Mouse (Mus musculus): ENCODE measurements around the gene Cdh23.
A peak's percentile ranks its signal among the peaks of the same experiment; 100 is the strongest.

Cdh23 gene

DNA sequence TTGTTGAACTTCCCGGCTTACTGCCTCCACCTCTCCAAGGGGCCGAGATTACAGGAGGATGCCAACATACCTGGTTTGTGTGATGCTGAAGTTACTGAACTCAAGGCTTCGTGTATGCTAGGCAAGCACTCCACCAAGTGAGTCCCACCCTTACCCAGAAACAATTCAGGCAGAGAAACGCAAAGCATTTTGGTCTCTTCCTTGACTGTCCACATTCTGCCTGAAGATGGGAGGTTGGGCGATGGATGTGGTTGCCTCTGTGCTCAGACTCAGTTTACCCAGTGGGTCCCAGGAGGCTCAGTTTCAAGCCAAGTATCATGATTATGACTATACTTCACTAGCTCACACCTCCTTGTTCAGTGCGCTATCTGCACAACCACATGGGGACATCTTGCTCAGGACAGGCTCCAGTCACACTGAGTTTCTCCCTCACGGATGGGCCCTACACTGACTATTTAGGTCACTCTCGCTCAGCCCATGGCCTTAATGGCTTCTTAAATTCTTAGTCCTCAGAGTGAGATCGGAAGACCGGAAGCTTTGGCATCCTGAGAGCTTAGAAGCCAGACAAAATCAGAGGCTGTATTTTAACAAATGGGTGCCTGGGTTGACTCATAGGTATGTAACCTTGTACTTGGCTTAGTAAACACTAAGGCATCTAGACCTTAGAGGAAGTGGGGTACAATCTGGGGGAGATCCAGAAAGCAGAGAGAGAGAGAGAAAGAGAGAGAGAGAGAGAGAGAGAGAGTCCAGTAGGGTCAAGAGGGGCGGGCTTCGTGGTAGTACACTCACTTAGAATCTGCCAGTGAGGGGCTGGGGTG, 118.2 kb downstream of the Cdh23 start:
- no peak for DNase-seq (ENCODE audit: low spot score in 2 of 2)

- no peak for DNase-seq (ENCODE audit: low spot score in 2 of 2)
Measured at GRCm38 (mm10) chr10:60577125-60577919, 119.0 kb downstream of the Cdh23 start.

DNA sequence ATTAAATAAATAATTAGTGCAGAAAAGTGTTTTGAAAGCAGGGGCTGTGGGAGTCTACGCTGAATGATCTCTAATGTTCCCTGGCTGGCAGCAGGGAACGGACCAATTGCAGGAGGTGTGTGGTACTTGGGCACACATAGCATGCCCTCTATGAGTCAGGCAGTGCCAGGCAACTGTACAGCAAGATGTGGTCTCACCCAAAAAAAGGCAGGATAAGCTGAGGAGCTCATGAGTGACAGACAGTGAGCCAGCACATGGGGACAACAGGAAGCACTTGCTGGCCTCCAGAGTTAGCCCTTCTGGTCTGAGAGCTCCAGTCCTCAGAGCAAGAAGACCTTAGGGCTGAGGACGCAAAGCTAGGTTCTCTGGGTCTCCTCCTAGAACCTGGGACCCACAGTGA, 121.4 kb downstream of the Cdh23 start:
- no peak for DNase-seq (ENCODE audit: low spot score in 2 of 2)

DNA sequence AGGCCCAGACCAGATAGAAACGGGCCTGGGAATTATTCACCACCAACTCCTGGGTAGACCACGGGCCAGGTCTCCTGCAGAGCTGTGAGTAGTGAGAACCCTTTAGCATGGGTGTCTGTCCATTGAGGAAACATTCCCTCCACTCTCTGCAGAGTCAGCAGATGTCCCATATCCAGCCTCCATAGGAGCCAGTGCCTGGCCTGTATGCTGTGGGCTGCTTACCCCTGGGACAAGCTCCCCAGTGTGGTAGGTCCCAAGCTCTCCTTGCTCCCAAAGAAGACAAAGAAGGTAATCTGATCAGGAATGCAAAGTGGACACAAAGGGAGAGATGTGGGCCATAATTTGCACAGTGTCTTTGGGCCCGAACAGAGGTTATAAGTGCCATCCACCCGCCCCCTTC, 124.8 kb downstream of the Cdh23 start:
- DNase-seq (ENCODE audit: low spot score in 2 of 2), result no peak

DNA sequence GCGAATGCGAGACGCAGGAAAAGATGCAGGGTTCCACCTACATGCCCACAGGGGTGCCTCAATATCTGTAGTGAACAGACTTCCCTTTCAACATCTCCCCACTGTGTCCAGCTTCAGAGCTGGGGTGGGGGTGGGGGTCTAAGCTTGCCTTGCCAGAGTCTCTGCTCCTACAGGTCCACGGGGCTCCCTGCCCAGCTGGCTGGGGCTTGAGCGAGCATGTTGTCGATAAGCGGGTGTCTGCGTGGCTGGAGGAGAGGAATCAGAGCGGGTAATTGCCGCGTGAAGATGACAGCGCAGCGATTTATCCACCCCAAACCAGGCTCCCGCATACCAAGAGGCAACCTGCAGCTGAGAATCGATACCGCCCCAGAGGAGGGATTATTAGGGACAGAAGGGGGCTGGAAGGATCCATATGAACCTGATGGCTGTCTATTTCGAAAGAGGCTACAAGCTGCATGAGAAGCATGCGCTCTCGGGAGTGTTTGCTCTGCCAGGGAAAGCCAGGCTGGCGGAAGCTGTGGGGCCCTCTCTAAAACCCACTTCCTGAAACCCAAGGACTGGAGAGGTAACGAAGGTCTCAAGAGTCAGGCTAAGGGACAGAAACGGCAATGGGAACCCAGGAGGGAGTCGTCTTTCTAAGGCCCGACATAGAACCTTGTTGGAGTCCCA, 129.8 kb downstream of the Cdh23 start:
- DNase-seq (ENCODE audit: low spot score in 2 of 2), result no peak

- no peak for DNase-seq (ENCODE audit: low spot score in 2 of 2)
Measured at GRCm38 (mm10) chr10:60564136-60564535, 132.2 kb downstream of the Cdh23 start.

DNA sequence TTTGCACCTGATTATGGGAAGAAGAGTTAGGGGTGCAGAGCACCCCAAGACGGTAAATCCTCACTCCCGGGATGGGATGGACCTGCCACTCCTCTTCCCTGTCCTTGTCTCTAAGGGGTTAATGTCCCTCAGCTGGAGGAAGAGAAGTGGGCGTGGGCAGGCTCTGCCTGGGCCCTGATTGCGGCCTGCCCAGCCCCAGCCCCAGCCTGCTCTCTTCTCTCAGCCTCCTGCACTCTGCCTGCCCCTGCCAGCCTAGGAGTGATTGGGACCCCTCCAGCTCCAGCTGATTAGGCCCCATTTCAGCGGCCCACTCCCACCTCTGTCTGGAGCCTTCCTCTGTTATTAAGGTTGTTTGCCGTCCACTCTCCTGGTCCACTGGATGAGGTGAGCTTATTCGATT, 133.3 kb downstream of the Cdh23 start:
- no peak for DNase-seq (ENCODE audit: low spot score in 2 of 2)

- no peak for DNase-seq (ENCODE audit: low spot score in 2 of 2)
Measured at GRCm38 (mm10) chr10:60558491-60558927, 137.8 kb downstream of the Cdh23 start.

DNA sequence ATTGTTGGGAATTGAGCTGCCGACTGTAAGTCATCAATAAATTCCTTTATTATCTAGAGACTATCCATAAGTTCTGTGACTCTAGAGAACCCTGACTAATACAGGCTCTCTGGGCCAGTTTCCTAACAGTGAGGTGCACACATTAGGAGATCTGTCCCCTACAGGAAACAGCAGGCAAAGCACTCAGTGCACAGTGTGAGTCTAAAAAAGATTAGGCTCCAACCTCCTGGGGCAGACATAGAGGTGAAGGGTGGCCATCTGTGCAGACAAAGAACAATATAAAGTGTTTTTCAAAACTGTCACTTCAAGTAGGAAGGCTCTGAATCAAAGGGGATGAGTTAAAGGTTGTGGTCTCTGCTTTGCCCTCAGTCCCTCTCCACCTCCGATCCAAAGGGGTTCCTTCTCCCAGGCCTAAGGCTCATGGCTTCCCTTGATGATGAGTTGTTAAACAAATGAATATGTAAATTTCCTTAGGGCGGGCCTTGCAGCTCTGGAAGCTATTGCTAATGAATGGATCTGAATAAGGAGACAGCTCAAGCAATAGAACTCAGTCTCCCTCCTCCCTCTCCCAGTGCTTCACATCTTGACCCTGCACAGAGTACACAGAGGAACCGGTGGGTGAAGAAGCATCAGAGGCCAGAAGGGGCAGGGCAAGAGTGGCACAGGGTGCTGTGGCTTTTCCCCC, 143.2 kb downstream of the Cdh23 start:
- no peak for DNase-seq (ENCODE audit: low spot score in 2 of 2)

DNA sequence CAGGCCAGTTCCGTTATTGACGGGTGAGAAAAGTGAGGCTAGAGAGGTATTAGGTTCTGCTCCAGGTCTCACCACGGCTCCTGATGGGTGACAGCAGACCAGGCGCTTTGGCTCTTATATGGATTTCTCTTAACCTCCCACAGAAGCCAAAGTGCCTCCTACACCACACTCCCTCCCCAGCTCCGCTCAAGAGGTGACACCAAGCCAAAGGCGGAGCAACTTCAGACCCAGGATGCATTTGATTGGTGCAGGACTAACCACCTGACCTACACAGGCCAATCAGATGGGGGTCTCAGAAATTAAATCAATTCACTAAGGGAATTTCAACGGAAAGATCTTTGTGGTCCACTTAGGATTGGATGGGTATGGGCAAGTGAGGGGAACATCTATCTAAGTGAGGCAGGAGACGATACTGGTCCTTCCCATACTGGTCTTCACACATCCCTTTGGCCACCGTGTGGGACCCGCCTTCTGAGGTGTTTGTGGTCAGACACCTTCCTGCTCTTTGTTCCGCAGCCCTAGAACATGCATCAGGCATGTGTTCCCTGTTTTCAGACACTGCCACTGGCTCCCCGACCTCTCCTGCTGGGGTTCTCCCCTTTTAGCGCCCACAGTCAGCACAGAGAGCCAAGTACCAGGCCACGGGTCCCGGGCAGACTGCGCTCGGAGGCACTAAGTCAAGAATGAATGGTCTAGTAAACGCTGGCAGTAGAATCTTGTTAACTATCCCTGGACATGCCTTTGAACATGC, 157.0 kb downstream of the Cdh23 start:
- no peak for DNase-seq (ENCODE audit: low spot score in 2 of 2)

DNA sequence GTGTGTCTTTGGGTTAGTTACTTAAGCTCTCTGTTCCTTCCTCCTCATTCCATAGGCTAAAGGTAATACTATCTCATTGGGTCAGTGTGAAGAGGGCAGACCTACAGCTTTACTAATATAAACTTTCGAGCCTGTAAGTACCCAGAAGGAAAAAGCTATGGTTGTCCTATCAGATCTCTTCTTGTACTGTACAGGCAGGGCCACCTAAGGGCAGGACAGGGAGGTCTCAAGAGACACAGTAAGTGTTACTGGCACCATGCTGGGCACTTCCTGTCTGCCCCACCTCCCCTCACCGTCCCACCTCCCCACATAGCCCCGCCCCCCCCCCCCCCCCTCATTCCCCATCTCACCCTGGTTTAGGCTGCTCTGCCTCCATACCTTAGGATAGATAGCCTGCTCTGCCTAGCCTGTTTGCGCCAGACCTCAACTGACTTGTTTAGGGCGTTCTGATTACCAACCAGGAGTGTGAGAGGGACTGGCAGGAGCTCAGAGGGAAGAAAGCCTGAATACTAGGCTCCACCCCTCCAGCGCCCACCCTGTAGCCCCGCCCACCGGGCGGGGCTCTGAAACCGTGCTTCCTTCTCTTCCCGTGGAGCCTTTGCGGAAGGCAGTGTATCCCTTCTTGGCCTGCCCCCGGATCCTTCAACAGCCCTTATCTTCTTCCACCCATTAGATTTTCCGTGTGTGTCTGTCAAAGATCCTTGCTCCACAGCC, 160.0 kb downstream of the Cdh23 start:
- no peak for DNase-seq (ENCODE audit: low spot score in 2 of 2)

DNA sequence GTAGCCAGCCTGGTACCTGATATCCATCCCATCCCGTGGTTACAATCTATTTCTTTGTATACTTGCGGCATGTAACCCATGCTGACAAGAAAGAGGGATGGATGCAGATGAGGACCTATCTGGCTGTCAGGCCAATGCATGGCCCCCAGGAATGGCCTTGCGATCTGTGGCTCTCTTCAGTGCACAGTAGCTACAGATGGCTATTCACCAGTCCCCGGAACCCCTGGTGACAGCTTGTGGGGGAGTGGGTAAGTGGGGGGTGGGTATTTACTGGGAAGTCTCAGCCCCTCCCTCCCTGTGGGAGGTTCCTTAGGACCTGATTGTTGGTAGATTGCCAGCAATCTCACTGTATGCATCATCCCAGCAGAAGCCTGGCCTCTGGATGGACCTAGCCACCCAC, 163.8 kb downstream of the Cdh23 start:
- DNase-seq (ENCODE audit: low spot score in 2 of 2), result no peak

GRCm38 (mm10) chr10:60531349-60531748, 164.9 kb downstream of the Cdh23 start:
- DNase-seq (ENCODE audit: low spot score in 2 of 2), result peak in 1 of 2 experiments; percentile 15

DNA sequence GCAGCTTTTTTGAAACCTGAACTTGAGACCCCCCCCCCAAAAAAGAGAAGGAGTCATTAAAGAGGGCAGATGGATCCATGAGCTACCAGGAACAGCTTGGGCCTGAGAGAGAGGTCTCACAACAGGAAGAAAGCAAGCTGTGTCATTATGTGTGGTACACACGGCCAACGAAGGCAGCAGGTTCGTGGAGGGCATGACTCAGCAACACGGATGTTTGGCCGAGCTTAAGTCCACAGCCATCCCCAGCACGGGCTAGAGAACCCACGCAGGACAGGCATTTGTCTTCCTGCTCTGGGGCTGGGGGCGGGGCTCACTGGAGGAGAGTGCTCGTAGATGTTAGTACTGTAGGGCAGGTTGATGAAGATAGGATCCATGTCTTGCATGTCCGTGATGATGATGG, 165.7 kb downstream of the Cdh23 start:
- no peak for DNase-seq (ENCODE audit: low spot score in 2 of 2)

DNA sequence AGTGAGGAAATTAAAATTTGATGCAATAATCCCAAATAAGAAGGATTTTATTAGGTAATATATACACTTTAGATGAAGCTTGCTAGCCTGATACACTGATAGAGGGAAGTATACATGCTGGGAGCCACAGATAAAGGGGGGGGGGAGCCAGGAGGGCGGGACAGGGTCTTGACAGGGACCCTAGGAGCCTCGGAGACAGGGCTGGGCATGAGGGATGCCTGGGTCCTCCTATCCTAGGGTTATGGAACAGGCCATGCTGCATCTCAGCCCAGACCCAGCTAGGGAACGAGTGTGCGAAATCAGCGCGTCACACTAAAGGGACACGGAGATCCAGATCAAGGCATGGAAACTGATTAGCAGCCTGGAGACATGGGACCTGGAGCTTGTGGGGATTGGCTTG, 168.3 kb downstream of the Cdh23 start:
- no peak for DNase-seq (ENCODE audit: low spot score in 2 of 2)

- DNase-seq (ENCODE audit: low spot score in 2 of 2), result no peak
Measured at GRCm38 (mm10) chr10:60525081-60525480, 171.2 kb downstream of the Cdh23 start.

- DNase-seq (ENCODE audit: low spot score in 2 of 2), result no peak
Measured at GRCm38 (mm10) chr10:60516286-60516685, 180.0 kb downstream of the Cdh23 start.

GRCm38 (mm10) chr10:60498538-60498937, 197.8 kb downstream of the Cdh23 start:
- no peak for DNase-seq (ENCODE audit: low spot score in 2 of 2)

- DNase-seq (ENCODE audit: low spot score in 2 of 2), result no peak
Measured at GRCm38 (mm10) chr10:60495070-60495469, 201.2 kb downstream of the Cdh23 start.

- DNase-seq (ENCODE audit: low spot score in 2 of 2), result no peak
Measured at GRCm38 (mm10) chr10:60491538-60491937, 204.8 kb downstream of the Cdh23 start.

DNA sequence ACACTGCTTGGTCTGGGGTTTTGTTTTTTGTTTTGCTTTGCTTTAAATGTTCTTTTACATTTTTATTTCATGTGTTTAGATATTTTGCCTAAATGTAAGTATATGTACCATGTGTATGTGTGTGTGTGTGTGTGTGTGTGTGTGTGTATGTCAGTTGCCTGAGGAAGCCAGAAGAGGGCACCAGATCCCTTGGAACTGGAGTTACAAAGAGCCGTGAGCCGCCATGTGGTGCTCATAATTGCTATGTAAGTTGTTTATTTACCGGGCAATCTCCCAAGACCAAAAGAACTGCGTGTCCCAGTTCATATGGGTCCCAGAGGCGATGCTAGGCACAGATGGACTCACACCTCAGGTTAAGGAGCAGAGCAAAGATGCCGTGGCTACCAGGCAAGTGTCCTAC, 214.9 kb downstream of the Cdh23 start:
- DNase-seq (ENCODE audit: low spot score in 2 of 2), result no peak
